Mouse (Mus musculus) retina, adult 2 months (tissue): ENCODE results near the gene Cngb1.

ENCODE experiments used
- DNase-seq: peaks from one replicate; pipeline ENCODE4 v3.0.0-alpha.2; 2012; ENCODE audit warnings: low read depth, low spot score

Cngb1 gene

DNA sequence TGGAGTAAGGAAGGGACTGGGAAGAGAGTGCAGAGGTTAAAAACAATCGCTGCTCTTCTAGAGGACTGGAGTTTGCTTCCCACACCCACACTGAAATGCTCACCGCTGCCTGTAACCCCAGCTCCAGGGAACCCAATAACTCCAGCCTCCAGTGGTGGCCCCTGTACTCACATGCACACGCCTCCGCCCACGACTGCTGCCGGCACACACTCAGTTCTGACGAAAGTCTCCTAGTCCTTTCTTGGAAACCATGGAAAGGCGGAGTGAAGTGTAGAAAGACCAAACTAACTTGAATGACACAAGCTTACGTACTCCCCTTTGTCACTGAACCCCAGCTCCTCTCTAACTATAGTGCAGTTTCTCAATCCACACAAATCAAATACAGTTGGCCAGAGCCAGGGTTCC is 106.4 kb downstream of the Cngb1 start:
- no peak for DNase-seq

DNA sequence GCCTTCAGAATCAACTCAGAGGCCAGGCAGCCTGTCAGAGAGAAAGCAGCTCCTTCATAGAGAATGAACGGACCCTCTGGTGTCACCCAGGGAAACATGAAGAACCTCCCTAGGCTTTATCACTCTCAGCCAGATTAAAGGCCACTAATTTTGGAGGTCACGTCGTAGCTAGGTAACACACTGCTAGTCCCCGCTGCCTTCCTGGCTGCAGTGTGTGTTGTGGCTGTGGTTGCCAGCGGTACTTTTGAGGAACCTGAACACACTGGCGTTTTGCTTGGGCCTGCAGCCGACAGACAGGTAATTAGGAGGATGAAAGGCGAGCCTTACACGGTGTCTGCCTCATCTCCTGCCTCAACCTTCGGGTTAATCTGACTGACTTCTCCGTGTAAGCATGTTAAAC is 110.7 kb downstream of the Cngb1 start:
- DNase-seq = no peak

DNA sequence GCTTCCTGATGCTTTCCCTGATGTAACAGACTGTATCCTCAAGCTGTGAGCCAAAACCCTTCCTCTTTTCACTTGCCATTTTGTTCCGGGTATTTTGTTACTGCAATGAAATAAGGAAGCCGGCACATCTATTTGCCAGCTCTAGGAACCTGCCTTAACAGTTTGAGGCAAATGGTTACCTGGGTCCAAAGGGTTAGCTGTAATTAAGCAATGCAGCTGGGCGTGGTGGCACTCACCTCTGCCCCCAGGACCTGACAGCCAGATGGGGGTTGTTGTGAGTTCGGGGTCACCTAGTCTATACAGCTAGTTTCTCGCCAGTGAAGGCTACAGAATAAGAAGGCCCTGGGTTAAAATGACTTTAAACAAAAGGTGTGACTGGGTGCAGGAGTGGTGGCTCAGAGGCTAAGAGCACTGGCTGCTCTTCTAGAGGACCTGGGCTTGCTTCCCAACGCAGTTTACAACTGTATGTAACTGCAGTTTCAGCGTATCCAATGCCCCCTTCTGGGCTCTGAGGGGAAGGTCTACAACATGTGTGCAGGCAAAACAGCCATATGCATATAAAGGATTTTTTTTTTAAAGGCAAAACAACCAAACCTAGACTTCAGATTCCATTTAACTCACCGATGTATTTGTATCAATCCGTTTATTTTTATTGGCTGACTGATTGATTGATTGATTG is 114.7 kb downstream of the Cngb1 start:
- no peak for DNase-seq
